Mouse (Mus musculus): Measurements from ENCODE around the gene DXBay18. TPM values are rescaled to one million over a fixed set of nuclear protein-coding genes. Genes with fewer than 3 reads are reported as not detected.
"Not testable (repeated sequence)": the region's sequence is repeated elsewhere in the genome, so short reads cannot be mapped to it uniquely, and the experiment has no call there.

DXBay18 gene
- polyA plus RNA-seq (2011; ENCODE audit: insufficient read length, low read depth, missing spikeins), result not detected in 2 replicates

DNA sequence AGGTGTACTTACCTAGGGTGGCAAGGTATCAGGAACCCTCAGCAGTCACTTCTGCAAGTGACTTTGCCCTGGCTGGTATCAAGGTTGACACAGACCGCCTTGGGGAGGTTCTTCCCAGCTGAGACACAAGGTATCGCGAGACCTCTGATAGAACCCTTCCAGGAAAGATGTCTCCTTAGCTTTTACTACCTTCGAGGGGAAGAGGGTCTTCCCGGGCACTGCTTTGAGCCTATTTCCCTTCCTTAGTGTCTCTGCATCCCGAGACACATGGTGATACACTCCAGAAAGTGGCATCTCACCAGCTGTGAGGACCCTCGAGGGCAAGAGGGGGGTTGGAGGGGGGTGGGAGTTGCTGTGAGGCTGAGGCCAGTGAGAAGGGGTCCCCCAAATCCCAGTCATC, at the start of gene DXBay18:
DXBay18 (minus strand) TSS at position 101 of the 400 bp plus-strand sequence.
- not testable (repeated sequence) for H3K4me3 ChIP-seq (ENCODE audit: insufficient read depth, low read length); H3K27ac ChIP-seq (ENCODE audit: insufficient read depth, low read length); H3K4me1 ChIP-seq (ENCODE audit: control insufficient read depth, insufficient read depth, low read length)

DNA sequence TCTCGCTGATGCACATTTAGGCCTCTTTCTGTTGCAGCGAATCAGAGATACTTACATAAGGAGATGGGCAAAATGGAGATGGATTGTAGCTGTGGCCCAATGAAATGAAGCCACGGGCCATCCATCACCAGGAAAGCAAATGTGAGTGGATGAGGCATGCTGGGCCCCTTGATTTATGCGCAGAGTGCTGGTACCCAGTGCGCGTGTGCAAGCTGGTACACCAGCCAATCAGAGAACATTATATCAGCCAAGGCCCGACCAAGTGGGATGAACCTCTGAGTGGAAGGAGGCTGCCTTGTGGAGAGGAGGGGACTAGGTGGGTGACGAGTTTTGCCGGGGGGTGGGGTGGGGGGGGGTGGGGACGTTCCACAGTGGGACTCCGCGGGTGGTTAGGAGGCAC, 42.7 kb upstream of the DXBay18 start, which contains the start of gene Xlr3b:
Xlr3b (plus strand) TSS at position 274 of the 400 bp plus-strand sequence.
- not testable (repeated sequence) for H3K27ac ChIP-seq (ENCODE audit: insufficient read depth, low read length); H3K4me1 ChIP-seq (ENCODE audit: control insufficient read depth, insufficient read depth, low read length); H3K4me3 ChIP-seq (ENCODE audit: insufficient read depth, low read length)

DNA sequence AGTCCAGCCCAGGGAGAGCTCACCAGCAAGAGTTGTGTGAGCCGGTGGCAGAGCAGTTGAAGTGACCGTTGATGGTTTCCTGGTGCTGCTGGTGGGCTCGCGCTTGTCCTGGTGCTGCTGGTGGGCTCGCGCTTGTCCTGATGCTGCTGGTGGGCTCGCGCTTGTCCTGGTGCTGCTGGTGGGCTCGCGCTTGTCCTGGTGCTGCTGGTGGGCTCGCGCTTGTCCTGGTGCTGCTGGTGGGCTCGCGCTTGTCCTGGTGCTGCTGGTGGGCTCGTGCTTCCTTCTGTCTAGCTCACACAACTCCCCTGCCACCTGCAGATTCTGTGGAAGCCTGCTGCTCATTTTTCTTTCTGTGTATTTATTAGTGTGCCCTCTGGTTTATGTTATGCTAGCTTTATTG, 27.6 kb upstream of the DXBay18 start, which contains the start of gene Spin2d:
Spin2d (minus strand) TSS at position 101 of the 400 bp plus-strand sequence.
- not testable (repeated sequence) for H3K4me3 ChIP-seq (ENCODE audit: insufficient read depth, low read length); H3K4me1 ChIP-seq (ENCODE audit: control insufficient read depth, insufficient read depth, low read length); H3K27ac ChIP-seq (ENCODE audit: insufficient read depth, low read length)

DNA sequence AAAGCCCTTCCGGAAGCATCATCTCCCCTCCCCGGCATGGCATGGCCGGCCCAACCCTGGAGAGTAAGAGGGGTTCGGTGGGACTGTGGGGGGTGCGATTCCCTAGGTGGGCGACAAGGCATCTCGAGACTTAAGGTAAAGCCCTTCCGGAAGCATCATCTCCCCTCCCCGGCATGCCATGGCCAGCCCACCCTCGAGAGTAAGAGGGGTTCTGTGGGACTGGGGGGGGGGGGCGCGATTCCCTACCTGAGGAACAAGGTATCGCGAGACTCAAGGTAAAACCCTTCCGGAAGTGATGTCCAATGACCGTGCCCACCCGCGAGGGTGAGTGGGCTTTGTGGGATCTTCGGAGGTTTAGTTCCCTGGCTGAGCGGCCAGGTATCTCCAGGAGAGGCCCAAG, 754 bp downstream of the DXBay18 start, which contains the start of gene Xlr5b:
Xlr5b (plus strand) TSS at position 301 of the 400 bp plus-strand sequence.
- not testable (repeated sequence) for H3K4me1 ChIP-seq (ENCODE audit: control insufficient read depth, insufficient read depth, low read length); H3K27ac ChIP-seq (ENCODE audit: insufficient read depth, low read length); H3K4me3 ChIP-seq (ENCODE audit: insufficient read depth, low read length)

DNA sequence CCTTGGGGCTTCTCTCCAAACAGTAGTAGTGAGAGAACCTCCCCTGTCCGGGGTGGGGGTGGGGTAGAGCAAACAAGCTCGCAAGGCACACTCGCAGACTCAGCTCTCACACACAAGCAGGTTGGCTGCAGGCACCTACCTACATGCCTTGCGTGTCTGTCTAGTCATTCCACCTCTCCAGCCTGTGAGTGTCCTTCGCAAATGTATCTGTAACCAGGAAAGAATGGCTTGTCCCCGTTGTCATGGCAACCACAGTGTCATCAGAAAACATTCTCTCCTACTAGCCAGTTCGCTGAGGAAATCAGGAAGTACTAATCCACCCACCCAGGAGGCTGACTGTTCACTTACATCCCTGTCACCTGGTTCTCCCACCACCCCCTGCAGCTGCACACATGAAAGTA, 6.0 kb downstream of the DXBay18 start:
- H3K4me1 ChIP-seq (ENCODE audit: control insufficient read depth, insufficient read depth, low read length); H3K27ac ChIP-seq (ENCODE audit: insufficient read depth, low read length); H3K4me3 ChIP-seq (ENCODE audit: insufficient read depth, low read length): not testable (repeated sequence)

DNA sequence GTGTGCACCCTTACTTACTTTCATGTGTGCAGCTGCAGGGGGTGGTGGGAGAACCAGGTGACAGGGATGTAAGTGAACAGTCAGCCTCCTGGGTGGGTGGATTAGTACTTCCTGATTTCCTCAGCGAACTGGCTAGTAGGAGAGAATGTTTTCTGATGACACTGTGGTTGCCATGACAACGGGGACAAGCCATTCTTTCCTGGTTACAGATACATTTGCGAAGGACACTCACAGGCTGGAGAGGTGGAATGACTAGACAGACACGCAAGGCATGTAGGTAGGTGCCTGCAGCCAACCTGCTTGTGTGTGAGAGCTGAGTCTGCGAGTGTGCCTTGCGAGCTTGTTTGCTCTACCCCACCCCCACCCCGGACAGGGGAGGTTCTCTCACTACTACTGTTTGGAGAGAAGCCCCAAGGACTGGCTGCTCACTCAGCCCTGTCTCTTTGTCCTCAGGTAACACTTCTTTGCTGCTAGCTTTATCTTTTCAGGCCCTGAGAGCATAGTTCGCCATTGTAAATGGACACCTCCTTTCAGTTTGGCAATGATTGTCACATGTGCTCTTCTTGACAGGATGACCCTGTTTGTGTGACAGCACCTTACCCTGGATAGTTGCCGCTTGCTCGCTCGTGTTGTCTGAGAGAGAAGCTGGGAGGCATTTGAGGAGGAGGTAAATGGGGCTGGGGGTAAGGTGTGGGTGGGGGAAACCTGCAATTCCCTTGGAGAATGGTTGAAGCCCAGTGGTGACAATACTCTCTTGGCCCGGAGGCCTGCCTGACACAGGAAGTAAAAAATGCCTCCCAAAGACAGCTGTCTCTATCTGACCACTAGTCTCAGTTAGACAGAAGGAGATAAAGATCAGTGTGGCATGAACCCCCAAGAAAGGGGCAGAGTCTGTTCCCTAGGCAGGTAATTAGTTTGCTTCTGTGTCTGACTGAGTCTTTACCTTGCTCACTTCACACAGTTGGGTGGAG, 26.1 kb downstream of the DXBay18 start:
- not testable (repeated sequence) for H3K4me3 ChIP-seq (ENCODE audit: insufficient read depth, low read length); H3K27ac ChIP-seq (ENCODE audit: insufficient read depth, low read length); H3K4me1 ChIP-seq (ENCODE audit: control insufficient read depth, insufficient read depth, low read length)

DNA sequence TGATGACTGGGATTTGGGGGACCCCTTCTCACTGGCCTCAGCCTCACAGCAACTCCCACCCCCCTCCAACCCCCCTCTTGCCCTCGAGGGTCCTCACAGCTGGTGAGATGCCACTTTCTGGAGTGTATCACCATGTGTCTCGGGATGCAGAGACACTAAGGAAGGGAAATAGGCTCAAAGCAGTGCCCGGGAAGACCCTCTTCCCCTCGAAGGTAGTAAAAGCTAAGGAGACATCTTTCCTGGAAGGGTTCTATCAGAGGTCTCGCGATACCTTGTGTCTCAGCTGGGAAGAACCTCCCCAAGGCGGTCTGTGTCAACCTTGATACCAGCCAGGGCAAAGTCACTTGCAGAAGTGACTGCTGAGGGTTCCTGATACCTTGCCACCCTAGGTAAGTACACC, 32.5 kb downstream of the DXBay18 start, which contains the start of gene Gm14685:
Gm14685 (plus strand) TSS at position 301 of the 400 bp plus-strand sequence.
- not testable (repeated sequence) for H3K27ac ChIP-seq (ENCODE audit: insufficient read depth, low read length); H3K4me1 ChIP-seq (ENCODE audit: control insufficient read depth, insufficient read depth, low read length); H3K4me3 ChIP-seq (ENCODE audit: insufficient read depth, low read length)

DNA sequence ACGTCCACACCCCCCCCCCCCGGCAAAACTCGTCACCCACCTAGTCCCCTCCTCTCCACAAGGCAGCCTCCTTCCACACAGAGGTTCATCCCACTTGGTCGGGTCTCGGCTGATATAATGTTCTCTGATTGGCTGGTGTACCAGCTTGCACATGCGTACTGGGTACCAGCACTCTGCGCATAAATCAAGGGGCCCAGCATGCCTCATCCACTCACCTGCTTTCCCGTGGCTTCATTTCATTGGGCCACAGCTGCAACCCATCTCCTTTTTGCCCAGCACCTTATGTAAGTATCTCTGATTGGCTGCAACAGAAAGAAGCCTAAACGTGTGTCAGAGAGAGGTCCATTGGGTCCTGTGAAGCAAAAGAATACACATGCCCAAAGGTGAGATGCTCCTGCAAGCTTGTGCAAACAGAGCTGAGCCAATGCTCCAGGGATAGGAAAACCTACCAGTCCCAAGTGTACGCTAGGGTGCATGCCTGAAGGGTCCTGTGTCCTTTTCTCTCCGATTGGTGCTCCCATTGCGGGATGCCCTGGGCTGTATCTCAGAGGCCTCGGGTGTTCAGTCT, 52.2 kb downstream of the DXBay18 start, which contains the start of gene Xlr3a:
Xlr3a (minus strand) TSS at position 155 of the 568 bp plus-strand sequence.
- H3K4me3 ChIP-seq (ENCODE audit: insufficient read depth, low read length); H3K4me1 ChIP-seq (ENCODE audit: control insufficient read depth, insufficient read depth, low read length); H3K27ac ChIP-seq (ENCODE audit: insufficient read depth, low read length): not testable (repeated sequence)

Other genes with a start within 250 kb of the DXBay18 start
- 30.5 and 32.0 TPM in 2 replicates for gene Cetn2, start 231.0 kb downstream of the DXBay18 start, polyA plus RNA-seq (2011; ENCODE audit: insufficient read length, low read depth, missing spikeins)
- 36.8 and 43.6 TPM in 2 replicates for gene Nsdhl, start 230.9 kb downstream of the DXBay18 start, polyA plus RNA-seq (2011; ENCODE audit: insufficient read length, low read depth, missing spikeins)
- gene Zfp185, start 162.1 kb downstream of the DXBay18 start, polyA plus RNA-seq (2011; ENCODE audit: insufficient read length, low read depth, missing spikeins), result 0.78 and 2.7 TPM in 2 replicates
- not detected in 2 replicates for gene Pnma5, start 112.3 kb downstream of the DXBay18 start, polyA plus RNA-seq (2011; ENCODE audit: insufficient read length, low read depth, missing spikeins)
- gene Pnma3, start 84.7 kb downstream of the DXBay18 start, polyA plus RNA-seq (2011; ENCODE audit: insufficient read length, low read depth, missing spikeins), result not detected in 2 replicates
- not detected in 2 replicates for gene Xlr4a, start 67.0 kb downstream of the DXBay18 start, polyA plus RNA-seq (2011; ENCODE audit: insufficient read length, low read depth, missing spikeins)
- gene Xlr3a, start 52.4 kb downstream of the DXBay18 start, polyA plus RNA-seq (2011; ENCODE audit: insufficient read length, low read depth, missing spikeins), result 0.67 TPM in 1 of 2 replicates, not detected in the other
- not detected in 2 replicates for gene Gm14685, start 32.4 kb downstream of the DXBay18 start, polyA plus RNA-seq (2011; ENCODE audit: insufficient read length, low read depth, missing spikeins)
- not detected in 2 replicates for gene Xlr5b, start 654 bp downstream of the DXBay18 start, polyA plus RNA-seq (2011; ENCODE audit: insufficient read length, low read depth, missing spikeins)
- not detected in 2 replicates for gene Spin2d, start 27.5 kb upstream of the DXBay18 start, polyA plus RNA-seq (2011; ENCODE audit: insufficient read length, low read depth, missing spikeins)
- gene Xlr3b, start 42.8 kb upstream of the DXBay18 start, polyA plus RNA-seq (2011; ENCODE audit: insufficient read length, low read depth, missing spikeins), result 2.5 and 2.9 TPM in 2 replicates
- gene Xlr4b, start 64.9 kb upstream of the DXBay18 start, polyA plus RNA-seq (2011; ENCODE audit: insufficient read length, low read depth, missing spikeins), result not detected in 2 replicates
- gene F8a, start 78.8 kb upstream of the DXBay18 start, polyA plus RNA-seq (2011; ENCODE audit: insufficient read length, low read depth, missing spikeins), result 2.8 and 4.0 TPM in 2 replicates
- gene Xlr4c, start 93.7 kb upstream of the DXBay18 start, polyA plus RNA-seq (2011; ENCODE audit: insufficient read length, low read depth, missing spikeins), result not detected in 2 replicates
- not detected in 2 replicates for gene Xlr3c, start 115.9 kb upstream of the DXBay18 start, polyA plus RNA-seq (2011; ENCODE audit: insufficient read length, low read depth, missing spikeins)
- gene Xlr5a, start 143.5 kb upstream of the DXBay18 start, polyA plus RNA-seq (2011; ENCODE audit: insufficient read length, low read depth, missing spikeins), result not detected in 2 replicates
- gene Xlr5c, start 143.5 kb upstream of the DXBay18 start, polyA plus RNA-seq (2011; ENCODE audit: insufficient read length, low read depth, missing spikeins), result not detected in 2 replicates
- gene Gm45015, start 187.4 kb upstream of the DXBay18 start, polyA plus RNA-seq (2011; ENCODE audit: insufficient read length, low read depth, missing spikeins), result not detected in 2 replicates
- 35.4 and 42.6 TPM in 2 replicates for gene Zfp275, start 193.2 kb upstream of the DXBay18 start, polyA plus RNA-seq (2011; ENCODE audit: insufficient read length, low read depth, missing spikeins)
- gene Gm18336, start 249.3 kb upstream of the DXBay18 start, polyA plus RNA-seq (2011; ENCODE audit: insufficient read length, low read depth, missing spikeins), result not detected in 2 replicates

Data from embryonic fibroblast, embryonic 13.5 days (primary cell).